Mouse (Mus musculus): Measurements from ENCODE around the gene Bcat2. TPM values are rescaled to one million over a fixed set of nuclear protein-coding genes. Genes with fewer than 3 reads are reported as not detected.

Gene Bcat2
- polyA plus RNA-seq (2012; rRNA removed): 26.3 and 41.8 TPM in 2 replicates

DNA sequence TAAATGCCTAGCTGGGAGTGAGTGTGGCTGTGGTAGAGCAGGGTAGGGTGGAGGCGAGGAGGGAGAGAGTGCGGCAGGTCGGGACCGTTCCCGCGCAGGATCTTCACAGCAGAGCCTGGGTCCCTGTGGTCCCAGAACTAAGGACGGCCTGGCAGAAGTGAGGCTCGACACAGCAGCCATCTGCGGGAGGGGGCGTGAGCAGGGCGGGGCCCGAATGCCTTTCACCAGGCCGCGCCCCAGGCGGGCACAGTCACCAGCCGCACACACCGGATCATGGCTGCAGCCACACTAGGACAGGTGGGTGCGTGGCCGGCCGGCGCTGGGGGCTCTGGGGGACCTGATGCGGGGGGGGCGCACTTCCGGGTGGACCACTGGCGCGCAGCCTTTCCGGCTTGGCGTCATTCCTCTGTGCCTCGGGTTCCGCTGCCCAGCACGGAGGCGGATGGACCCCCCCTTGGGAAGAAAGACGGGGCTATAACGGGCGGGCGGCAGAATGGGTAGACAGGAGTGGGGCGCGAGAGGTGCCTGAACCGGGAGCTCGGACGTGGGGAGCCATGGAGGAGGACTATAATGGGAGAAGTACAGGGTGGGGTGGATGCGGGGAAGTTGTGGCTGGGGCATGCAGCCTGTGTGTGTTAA is at the start of gene Bcat2:
Bcat2 (plus strand) TSS at position 51 of the 639 bp plus-strand sequence.
- Histone ChIP-seq H3K4me3 (ENCODE audit: low read depth, low read length) (peak within 1 kb of the TSS; percentile 80), H3K27ac (ENCODE audit: insufficient read depth, low read depth, low read length) (peak within 1 kb of the TSS; percentile 73), H3K27me3 (ENCODE audit: control insufficient read depth, insufficient read depth, low read length) (no peaks in the 10 kb centered on the region), H3K36me3 (ENCODE audit: control insufficient read depth, insufficient read depth, low read length) (peaks cover 17% of the 10 kb centered on the region), H3K4me1 (ENCODE audit: control insufficient read depth, insufficient read depth, insufficient read length, low read length) (peaks cover 27% of the 10 kb centered on the region)
- TF ChIP-seq POLR2A (IDR thresholded peaks at IDR 0.05; ENCODE audit: low read depth, low read length): peak; percentile 13; the same call in 1 of the 2 replicates
- TF ChIP-seq CTCF (IDR thresholded peaks at IDR 0.05; ENCODE audit: extremely low read depth, insufficient read length, insufficient replicate concordance, low read depth, low read length): no peak
- WGBS: 2% methylated on average over 41 of the region's 42 CpGs

- no peaks in the 10 kb centered on the region for H3K27me3 ChIP-seq (ENCODE audit: control insufficient read depth, insufficient read depth, low read length)
- TF ChIP-seq POLR2A (IDR thresholded peaks at IDR 0.05; ENCODE audit: low read depth, low read length) (no peak), CTCF (IDR thresholded peaks at IDR 0.05; ENCODE audit: extremely low read depth, insufficient read length, insufficient replicate concordance, low read depth, low read length) (no peak)
- no peak overlapping the region for H3K4me3 ChIP-seq (ENCODE audit: low read depth, low read length)
- no peak overlapping the region for H3K27ac ChIP-seq (ENCODE audit: insufficient read depth, low read depth, low read length)
- WGBS: 93% methylated on average over 7 of the region's 7 CpGs
- H3K4me1 ChIP-seq (ENCODE audit: control insufficient read depth, insufficient read depth, insufficient read length, low read length): peaks cover 11% of the 10 kb centered on the region
- peaks cover 7% of the 10 kb centered on the region; the same call in 1 of the 2 replicates for H3K36me3 ChIP-seq (ENCODE audit: control insufficient read depth, insufficient read depth, low read length)
Measured at GRCm38 (mm10) chr7:45520605-45521004, 49.3 kb upstream of the Bcat2 start.

GRCm38 (mm10) chr7:45521728-45522184 is 48.2 kb upstream of the Bcat2 start:
- Histone ChIP-seq H3K27ac (ENCODE audit: insufficient read depth, low read depth, low read length) (peak overlapping the region; percentile 83), H3K4me3 (ENCODE audit: low read depth, low read length) (peak overlapping the region; percentile 88), H3K4me1 (ENCODE audit: control insufficient read depth, insufficient read depth, insufficient read length, low read length) (peaks cover 11% of the 10 kb centered on the region), H3K27me3 (ENCODE audit: control insufficient read depth, insufficient read depth, low read length) (no peaks in the 10 kb centered on the region), H3K36me3 (ENCODE audit: control insufficient read depth, insufficient read depth, low read length) (peaks cover 7% of the 10 kb centered on the region; the same call in 1 of the 2 replicates)
- WGBS: 1% methylated on average over 28 of the region's 28 CpGs
- TF ChIP-seq CTCF (IDR thresholded peaks at IDR 0.05; ENCODE audit: extremely low read depth, insufficient read length, insufficient replicate concordance, low read depth, low read length): peak; percentile 27; the same call in 1 of the 2 replicates
- no peak; the same call in 1 of the 2 replicates for TF ChIP-seq POLR2A (IDR thresholded peaks at IDR 0.05; ENCODE audit: low read depth, low read length)

DNA sequence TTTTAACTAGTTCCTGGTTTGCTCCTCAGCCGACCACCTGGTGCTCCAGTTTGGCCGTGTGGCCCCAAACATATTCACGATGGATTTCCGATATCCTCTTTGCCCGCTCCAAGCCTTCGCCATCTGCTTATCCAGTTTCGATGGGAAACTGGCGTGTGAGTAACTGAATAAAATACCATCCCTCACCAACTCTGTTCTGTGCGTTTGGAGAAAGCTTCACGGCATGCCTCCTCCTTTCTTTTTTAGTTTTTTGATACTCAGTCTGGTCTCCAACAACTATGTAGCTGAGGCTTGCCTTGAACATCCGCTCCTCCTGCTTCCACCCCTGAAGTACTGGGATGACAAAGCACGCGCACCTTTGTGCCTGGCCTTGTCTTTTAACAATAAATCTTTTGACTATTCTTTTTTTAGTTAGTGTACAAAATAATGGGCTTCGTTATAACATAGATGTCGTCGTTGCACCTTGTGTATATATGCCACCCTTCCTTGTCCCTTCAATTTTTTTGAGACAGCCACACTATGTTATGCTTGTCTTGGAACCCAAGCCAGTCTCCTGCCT is 47.7 kb upstream of the Bcat2 start:
- Histone ChIP-seq H3K4me3 (ENCODE audit: low read depth, low read length) (peak overlapping the region; percentile 88), H3K27ac (ENCODE audit: insufficient read depth, low read depth, low read length) (no peak overlapping the region)

DNA sequence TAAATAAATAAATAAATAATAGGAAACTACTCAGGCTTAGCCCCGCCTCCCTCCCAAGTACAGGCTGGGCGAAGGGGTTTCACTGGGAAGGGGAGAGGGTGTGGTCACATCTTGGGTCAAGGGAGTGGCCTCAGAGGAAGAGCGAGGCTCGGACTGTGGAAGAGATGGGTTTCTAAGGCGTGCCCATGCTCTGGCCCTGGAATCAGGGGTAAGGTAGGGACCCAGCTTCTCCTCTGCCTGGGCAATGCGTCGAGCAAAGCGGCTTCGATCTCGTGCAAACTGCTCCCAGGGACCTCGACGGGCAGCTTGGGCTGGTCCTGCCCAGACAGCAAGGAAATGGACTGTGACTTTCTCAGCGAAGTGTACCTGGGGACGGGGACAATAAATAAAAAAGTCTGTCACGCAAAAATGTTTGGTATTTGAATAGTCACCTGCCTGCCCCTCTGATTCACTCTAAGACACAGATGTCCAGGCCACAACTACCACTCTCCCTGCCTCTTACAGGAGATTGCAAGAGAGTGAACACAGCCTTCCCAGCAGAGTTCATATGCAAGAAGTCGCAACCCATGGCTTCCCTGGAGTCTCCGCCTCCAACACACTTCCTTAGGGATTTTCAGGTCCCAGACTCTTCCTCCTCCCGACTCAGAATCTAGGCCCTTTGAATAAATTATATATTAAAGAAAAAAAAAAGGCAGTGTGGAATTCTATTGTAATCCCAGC is 46.8 kb upstream of the Bcat2 start:
- no peak overlapping the region for H3K27ac ChIP-seq (ENCODE audit: insufficient read depth, low read depth, low read length)
- WGBS: 68% methylated on average over 18 of the region's 18 CpGs
- H3K36me3 ChIP-seq (ENCODE audit: control insufficient read depth, insufficient read depth, low read length): peaks cover 7% of the 10 kb centered on the region; the same call in 1 of the 2 replicates
- no peak for TF ChIP-seq CTCF (IDR thresholded peaks at IDR 0.05; ENCODE audit: extremely low read depth, insufficient read length, insufficient replicate concordance, low read depth, low read length)
- no peak for TF ChIP-seq POLR2A (IDR thresholded peaks at IDR 0.05; ENCODE audit: low read depth, low read length)
- peaks cover 11% of the 10 kb centered on the region for H3K4me1 ChIP-seq (ENCODE audit: control insufficient read depth, insufficient read depth, insufficient read length, low read length)
- H3K27me3 ChIP-seq (ENCODE audit: control insufficient read depth, insufficient read depth, low read length): no peaks in the 10 kb centered on the region
- 0 out of 2 replicates have a peak overlapping the region, but pooled peaks have one; percentile 1 for H3K4me3 ChIP-seq (ENCODE audit: low read depth, low read length)

More for the DNA sequence above, 47.7 kb upstream of the Bcat2 start:
- 61% methylated on average over 16 of the region's 16 CpGs for WGBS
- Histone ChIP-seq H3K4me1 (ENCODE audit: control insufficient read depth, insufficient read depth, insufficient read length, low read length) (peaks cover 11% of the 10 kb centered on the region), H3K27me3 (ENCODE audit: control insufficient read depth, insufficient read depth, low read length) (no peaks in the 10 kb centered on the region), H3K36me3 (ENCODE audit: control insufficient read depth, insufficient read depth, low read length) (peaks cover 7% of the 10 kb centered on the region; the same call in 1 of the 2 replicates)
- TF ChIP-seq POLR2A (IDR thresholded peaks at IDR 0.05; ENCODE audit: low read depth, low read length) (no peak), CTCF (IDR thresholded peaks at IDR 0.05; ENCODE audit: extremely low read depth, insufficient read length, insufficient replicate concordance, low read depth, low read length) (no peak)

- no peak for TF ChIP-seq POLR2A (IDR thresholded peaks at IDR 0.05; ENCODE audit: low read depth, low read length)
- no peak for TF ChIP-seq CTCF (IDR thresholded peaks at IDR 0.05; ENCODE audit: extremely low read depth, insufficient read length, insufficient replicate concordance, low read depth, low read length)
- Histone ChIP-seq H3K36me3 (ENCODE audit: control insufficient read depth, insufficient read depth, low read length) (peaks cover 7% of the 10 kb centered on the region; the same call in 1 of the 2 replicates), H3K4me1 (ENCODE audit: control insufficient read depth, insufficient read depth, insufficient read length, low read length) (peaks cover 11% of the 10 kb centered on the region), H3K27me3 (ENCODE audit: control insufficient read depth, insufficient read depth, low read length) (no peaks in the 10 kb centered on the region), H3K4me3 (ENCODE audit: low read depth, low read length) (peak overlapping the region; percentile 14; the same call in 1 of the 2 replicates), H3K27ac (ENCODE audit: insufficient read depth, low read depth, low read length) (no peak overlapping the region)
- WGBS: 83% methylated on average over 13 of the region's 13 CpGs
Measured at GRCm38 (mm10) chr7:45523678-45524170, 46.2 kb upstream of the Bcat2 start.

Measured in small intestine, adult 2 months (tissue).